Mouse (Mus musculus) heart, postnatal 4 days (tissue): Measurements from ENCODE around the gene Snrnp40. TPM values are rescaled to one million over a fixed set of nuclear protein-coding genes. Genes with fewer than 3 reads are reported as not detected.
A peak's percentile ranks its signal among the peaks of the same experiment; 100 is the strongest.

ENCODE experiments used
- DNase-seq: peaks from one replicate; pipeline ENCODE4 v3.0.0; 2021
- total RNA-seq, 2 experiments: library from RNA; stranded (reverse); gene quantifications; 2 replicates each; pipeline ENCODE4 v1.2.3; 2021

Snrnp40 gene
- total RNA-seq, 2 experiments from 2014 or later = 39.0 to 40.0 TPM

GRCm38 (mm10) chr4:130380418-130380817 is 20.5 kb downstream of the Snrnp40 start:
- no peak for DNase-seq

- DNase-seq = no peak
These were observed 27.3 kb downstream of the Snrnp40 start for GRCm38 (mm10) chr4:130387256-130387655.

- peak; percentile 52 for DNase-seq
These were observed 29.6 kb downstream of the Snrnp40 start for GRCm38 (mm10) chr4:130389496-130389895.

- no peak for DNase-seq
These were observed 30.0 kb downstream of the Snrnp40 start for GRCm38 (mm10) chr4:130389927-130390326.

GRCm38 (mm10) chr4:130391265-130391664 is 31.3 kb downstream of the Snrnp40 start:
- peak; percentile 29 for DNase-seq

Other genes with a start within 250 kb of the Snrnp40 start
- not detected for gene Hcrtr1, start 220.8 kb upstream of the Snrnp40 start, total RNA-seq
- gene Tinagl1, start 185.0 kb upstream of the Snrnp40 start, total RNA-seq = 10 to 100 TPM; 68.9 to 69.4 TPM
- gene Gm853, start 137.7 kb upstream of the Snrnp40 start, total RNA-seq = not detected
- 1 to 10 TPM; 2.7 to 3.8 TPM for gene Serinc2, start 80.9 kb upstream of the Snrnp40 start, total RNA-seq
- 1,000 to 10,000 TPM; 6,197 to 6,868 TPM for gene Fabp3, start 51.5 kb upstream of the Snrnp40 start, total RNA-seq
- gene Gm10570, start 51.5 kb upstream of the Snrnp40 start, total RNA-seq = under 1 TPM; 0.59 to 0.60 TPM
- gene Zcchc17, start 189 bp upstream of the Snrnp40 start, total RNA-seq = 10 to 100 TPM; 23.1 to 24.3 TPM
- 10 to 100 TPM; 11.2 to 15.2 TPM for gene Nkain1, start 214.0 kb downstream of the Snrnp40 start, total RNA-seq